Mouse (Mus musculus) granulocyte monocyte progenitor cell, adult 5-6 weeks (primary cell): ENCODE results near the gene Ccnk. TPM values are rescaled to one million over a fixed set of nuclear protein-coding genes. Genes with fewer than 3 reads are reported as not detected.

Source experiments
- ATAC-seq: replicated peaks from 2 replicates; pipeline ENCODE4 v1.8.0; 2016; ENCODE audit warnings: mild to moderate bottlenecking, moderate TSS enrichment, inconsistent platforms; ENCODE audit not compliant: poor library complexity, severe bottlenecking
- total RNA-seq, 2 experiments: library from RNA; stranded (forward) in 1 of 2; stranded (reverse) in 1 of 2; fragments of 200-712, 200-1000 nt in 1 of 2; fragments of >200 nt in 1 of 2; fragmentation: Nextera tagmentation in 1 of 2; gene quantifications; 2 replicates each; pipeline ENCODE4 v1.2.3; 2014 to 2017

Gene Ccnk
- total RNA-seq, 2 experiments from 2014 or later, result 7.4 to 62.2 TPM

- no peak for ATAC-seq
Observed at GRCm38 (mm10) chr12:108241626-108242025, 62.2 kb downstream of the Ccnk start.

- no peak for ATAC-seq
Observed at GRCm38 (mm10) chr12:108242243-108242745, 62.9 kb downstream of the Ccnk start.

- ATAC-seq, result no peak; the same call in 1 of the 2 replicates
Observed at GRCm38 (mm10) chr12:108244778-108245177, 65.4 kb downstream of the Ccnk start.

- ATAC-seq, result no peak
Observed at GRCm38 (mm10) chr12:108245579-108245978, 66.2 kb downstream of the Ccnk start.

GRCm38 (mm10) chr12:108246759-108247500, 67.6 kb downstream of the Ccnk start:
- ATAC-seq, result no peak

GRCm38 (mm10) chr12:108249019-108249418, 69.6 kb downstream of the Ccnk start:
- no peak for ATAC-seq

- ATAC-seq, result no peak
Observed at GRCm38 (mm10) chr12:108249522-108249921, 70.1 kb downstream of the Ccnk start.

GRCm38 (mm10) chr12:108251034-108251792, 71.8 kb downstream of the Ccnk start:
- no peak for ATAC-seq

GRCm38 (mm10) chr12:108251825-108252542, 72.6 kb downstream of the Ccnk start:
- ATAC-seq, result no peak

Other genes starting within 250 kb of the Ccnk start
- gene Bcl11b, start 176.0 kb upstream of the Ccnk start, total RNA-seq (2014; fragmentation: Nextera tagmentation), result not detected in 2 replicates
- not detected in 2 replicates for gene Bcl11b, start 176.0 kb upstream of the Ccnk start, total RNA-seq (2017)
- gene Setd3, start 265 bp upstream of the Ccnk start, total RNA-seq (2014; fragmentation: Nextera tagmentation), result 52.4 and 54.4 TPM in 2 replicates
- gene Setd3, start 265 bp upstream of the Ccnk start, total RNA-seq (2017), result 72.8 and 78.1 TPM in 2 replicates
- 0.95 and 1.7 TPM in 2 replicates for gene Ccdc85c, start 95.8 kb downstream of the Ccnk start, total RNA-seq (2014; fragmentation: Nextera tagmentation)
- gene Ccdc85c, start 95.8 kb downstream of the Ccnk start, total RNA-seq (2017), result 0.90 and 2.4 TPM in 2 replicates
- not detected in 2 replicates for gene Hhipl1, start 126.7 kb downstream of the Ccnk start, total RNA-seq (2014; fragmentation: Nextera tagmentation)
- gene Hhipl1, start 126.7 kb downstream of the Ccnk start, total RNA-seq (2017), result not detected in 2 replicates
- gene Cyp46a1, start 154.8 kb downstream of the Ccnk start, total RNA-seq (2014; fragmentation: Nextera tagmentation), result not detected in 2 replicates
- gene Cyp46a1, start 154.8 kb downstream of the Ccnk start, total RNA-seq (2017), result not detected in 2 replicates
- gene Eml1, start 191.4 kb downstream of the Ccnk start, total RNA-seq (2014; fragmentation: Nextera tagmentation), result not detected in 2 replicates
- gene Eml1, start 191.4 kb downstream of the Ccnk start, total RNA-seq (2017), result not detected in 2 replicates